Mouse (Mus musculus): ENCODE data around the gene Hist2h2aa1. TPM values are rescaled to one million over a fixed set of nuclear protein-coding genes. Genes with fewer than 3 reads are reported as not detected.

Gene Hist2h2aa1
- polyA plus RNA-seq, 1 experiment = 90.6 TPM

- DNase-seq (ENCODE audit: low read depth) = peak; percentile 98
- TF ChIP-seq POLR2A (IDR thresholded peaks at IDR 0.05; ENCODE audit: borderline replicate concordance, extremely low read depth, insufficient read depth, insufficient read length, poor library complexity, severe bottlenecking) = peak; percentile 58
- no peak for TF ChIP-seq CTCF (IDR thresholded peaks at IDR 0.05; ENCODE audit: borderline replicate concordance, extremely low read depth, insufficient read depth, insufficient read length)
Measured at GRCm38 (mm10) chr3:96219661-96220130, 25.6 kb upstream of the Hist2h2aa1 start, which contains the start of the genes Bola1 and Hist2h2ab. Gene Bola1 (minus strand): TSS chr3:96219709. Gene Hist2h2ab (plus strand): TSS chr3:96219865.

DNA sequence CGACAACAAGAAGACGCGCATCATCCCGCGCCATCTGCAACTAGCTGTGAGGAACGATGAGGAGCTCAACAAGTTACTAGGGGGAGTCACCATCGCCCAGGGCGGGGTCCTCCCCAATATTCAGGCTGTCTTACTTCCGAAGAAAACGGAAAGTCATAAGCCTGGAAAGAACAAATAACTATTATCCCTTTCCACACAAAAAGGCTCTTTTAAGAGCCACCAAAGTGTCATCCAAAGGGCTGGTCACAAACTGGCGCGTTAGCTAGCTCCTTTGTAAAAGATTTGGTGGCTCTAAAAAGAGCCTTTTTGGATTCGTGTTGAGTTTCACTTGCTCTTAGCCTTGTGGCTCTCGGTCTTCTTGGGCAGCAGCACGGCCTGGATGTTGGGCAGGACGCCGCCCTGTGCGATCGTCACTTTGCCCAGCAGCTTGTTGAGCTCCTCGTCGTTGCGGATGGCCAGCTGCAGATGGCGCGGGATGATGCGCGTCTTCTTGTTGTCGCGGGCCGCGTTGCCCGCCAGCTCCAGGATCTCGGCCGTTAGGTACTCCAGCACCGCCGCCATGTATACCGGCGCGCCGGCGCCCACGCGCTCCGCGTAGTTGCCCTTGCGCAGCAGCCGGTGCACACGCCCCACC, 25.0 kb upstream of the Hist2h2aa1 start:
- peak; percentile 62 for DNase-seq (ENCODE audit: low read depth)

DNA sequence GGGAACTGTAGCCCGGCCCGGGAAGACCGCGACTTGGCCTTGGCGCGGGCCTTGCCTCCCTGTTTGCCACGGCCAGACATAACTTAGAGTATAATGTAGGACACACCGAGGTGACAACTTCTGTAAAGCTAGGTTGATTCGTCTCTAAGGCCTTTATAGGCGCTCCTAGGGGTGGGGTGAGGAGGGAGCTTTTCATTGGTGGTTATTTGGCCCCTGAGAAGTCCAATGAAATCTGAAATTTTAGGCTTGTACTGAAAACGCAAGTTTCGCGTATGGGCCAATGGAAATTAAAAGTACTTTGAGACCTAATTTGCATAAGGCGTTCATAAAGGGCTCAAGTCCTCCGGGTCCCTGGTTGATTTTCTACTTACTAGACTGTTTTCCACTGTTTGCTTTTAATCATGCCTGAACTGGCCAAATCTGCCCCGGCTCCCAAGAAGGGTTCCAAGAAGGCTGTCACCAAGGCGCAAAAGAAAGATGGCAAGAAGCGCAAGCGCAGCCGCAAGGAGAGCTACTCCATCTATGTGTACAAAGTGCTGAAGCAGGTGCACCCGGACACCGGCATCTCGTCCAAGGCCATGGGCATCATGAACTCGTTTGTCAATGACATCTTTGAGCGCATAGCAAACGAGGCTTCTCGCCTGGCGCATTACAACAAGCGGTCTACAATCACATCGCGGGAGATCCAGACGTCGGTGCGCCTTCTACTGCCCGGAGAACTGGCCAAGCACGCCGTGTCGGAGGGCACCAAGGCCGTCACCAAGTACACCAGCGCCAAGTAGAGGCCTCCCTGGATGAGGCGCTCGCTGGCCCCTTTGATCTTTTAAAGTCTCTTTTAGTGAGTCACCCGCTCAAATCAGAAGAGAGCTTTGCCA, 24.3 kb upstream of the Hist2h2aa1 start, which contains the start of the genes Hist2h2ac and Hist2h2be:
Hist2h2ac (minus strand) TSS at position 116 of the 875 bp plus-strand sequence.
Hist2h2be (plus strand) TSS at position 355 of the 875 bp plus-strand sequence.
- TF ChIP-seq POLR2A (IDR thresholded peaks at IDR 0.05; ENCODE audit: borderline replicate concordance, extremely low read depth, insufficient read depth, insufficient read length, poor library complexity, severe bottlenecking) = peak; percentile 57; the same call in 1 of the 2 replicates
- no peak for TF ChIP-seq CTCF (IDR thresholded peaks at IDR 0.05; ENCODE audit: borderline replicate concordance, extremely low read depth, insufficient read depth, insufficient read length)
- peak; percentile 97 for DNase-seq (ENCODE audit: low read depth)

GRCm38 (mm10) chr3:96221640-96222038, 23.7 kb upstream of the Hist2h2aa1 start:
- TF ChIP-seq POLR2A (IDR thresholded peaks at IDR 0.05; ENCODE audit: borderline replicate concordance, extremely low read depth, insufficient read depth, insufficient read length, poor library complexity, severe bottlenecking) (no peak), CTCF (IDR thresholded peaks at IDR 0.05; ENCODE audit: borderline replicate concordance, extremely low read depth, insufficient read depth, insufficient read length) (no peak)

GRCm38 (mm10) chr3:96222774-96223173, 22.5 kb upstream of the Hist2h2aa1 start:
- TF ChIP-seq POLR2A (IDR thresholded peaks at IDR 0.05; ENCODE audit: borderline replicate concordance, extremely low read depth, insufficient read depth, insufficient read length, poor library complexity, severe bottlenecking) (no peak), CTCF (IDR thresholded peaks at IDR 0.05; ENCODE audit: borderline replicate concordance, extremely low read depth, insufficient read depth, insufficient read length) (no peak)
- DNase-seq (ENCODE audit: low read depth) = no peak

More at GRCm38 (mm10) chr3:96221640-96222038, 23.7 kb upstream of the Hist2h2aa1 start:
- DNase-seq (ENCODE audit: low read depth) = peak; percentile 43

DNA sequence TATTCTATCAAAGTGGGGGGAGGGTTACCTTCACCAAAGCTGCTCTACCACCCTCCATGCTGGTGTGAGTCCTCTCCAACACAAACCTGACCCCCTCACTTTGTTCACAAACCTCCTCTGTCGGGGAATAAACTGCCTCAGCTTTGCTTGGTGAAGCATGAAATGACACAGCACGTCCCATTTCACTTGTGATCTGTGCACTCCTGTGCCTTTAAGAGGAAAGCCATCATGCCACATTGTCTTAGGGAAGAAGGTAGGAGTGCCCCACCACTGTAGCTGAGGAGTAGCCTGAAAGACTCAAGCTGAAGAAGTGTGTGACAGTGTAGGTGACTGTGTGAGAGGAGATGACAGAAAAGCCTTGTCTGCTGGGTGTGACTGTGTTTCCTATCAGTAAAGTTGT, 19.9 kb upstream of the Hist2h2aa1 start:
- no peak for DNase-seq (ENCODE audit: low read depth)

DNA sequence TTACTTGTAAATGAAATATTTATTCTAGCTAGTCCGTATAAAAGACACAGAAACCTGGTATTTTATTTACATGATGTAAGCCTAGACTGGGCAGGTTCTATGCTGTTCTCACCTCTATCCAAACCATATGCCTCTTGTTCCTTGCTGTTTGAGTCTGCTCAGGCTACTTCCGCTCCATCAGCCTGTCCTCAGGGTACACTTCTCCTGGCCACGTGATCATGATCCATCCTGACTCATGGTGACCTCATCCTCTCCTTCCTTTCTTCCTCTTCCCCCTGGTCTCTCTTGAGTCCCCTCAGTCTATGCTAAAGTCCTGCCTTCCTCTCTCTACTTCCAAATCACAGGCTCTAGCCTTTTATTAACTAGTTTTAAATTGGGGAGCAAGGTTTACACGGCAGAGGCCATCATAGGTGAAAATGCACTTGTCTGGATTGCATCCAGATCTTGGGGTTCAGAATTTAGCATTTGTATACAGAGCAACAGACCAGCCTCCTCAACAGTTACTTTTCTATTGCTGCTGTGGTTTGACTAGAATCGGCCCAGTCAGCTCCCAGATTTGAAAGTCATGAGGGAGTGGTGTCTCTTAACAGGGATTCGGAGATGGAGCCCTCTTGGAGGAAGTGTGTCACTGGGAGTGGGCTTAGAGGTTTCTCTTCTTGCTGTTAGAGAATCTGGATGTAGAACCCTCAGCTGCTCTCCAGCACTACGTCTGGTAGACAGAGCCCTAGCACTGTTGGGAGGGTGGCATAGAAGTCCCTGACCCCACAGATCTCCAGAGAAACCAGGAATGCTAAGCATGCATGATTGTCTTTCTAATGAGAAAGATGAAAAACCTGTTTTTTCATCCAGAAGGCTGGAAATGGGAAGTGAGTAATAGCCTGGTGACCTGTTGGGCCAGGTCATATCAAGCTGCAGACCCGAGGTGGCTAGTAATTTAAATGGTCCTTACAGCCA, 18.3 kb upstream of the Hist2h2aa1 start:
- TF ChIP-seq POLR2A (IDR thresholded peaks at IDR 0.05; ENCODE audit: borderline replicate concordance, extremely low read depth, insufficient read depth, insufficient read length, poor library complexity, severe bottlenecking) (no peak), CTCF (IDR thresholded peaks at IDR 0.05; ENCODE audit: borderline replicate concordance, extremely low read depth, insufficient read depth, insufficient read length) (no peak)
- no peak for DNase-seq (ENCODE audit: low read depth)

More for the DNA sequence above, 19.9 kb upstream of the Hist2h2aa1 start:
- TF ChIP-seq POLR2A (IDR thresholded peaks at IDR 0.05; ENCODE audit: borderline replicate concordance, extremely low read depth, insufficient read depth, insufficient read length, poor library complexity, severe bottlenecking) = no peak
- no peak for TF ChIP-seq CTCF (IDR thresholded peaks at IDR 0.05; ENCODE audit: borderline replicate concordance, extremely low read depth, insufficient read depth, insufficient read length)

GRCm38 (mm10) chr3:96228828-96229227, 16.5 kb upstream of the Hist2h2aa1 start:
- DNase-seq (ENCODE audit: low read depth) = no peak
- TF ChIP-seq POLR2A (IDR thresholded peaks at IDR 0.05; ENCODE audit: borderline replicate concordance, extremely low read depth, insufficient read depth, insufficient read length, poor library complexity, severe bottlenecking) = no peak
- TF ChIP-seq CTCF (IDR thresholded peaks at IDR 0.05; ENCODE audit: borderline replicate concordance, extremely low read depth, insufficient read depth, insufficient read length) = no peak

DNA sequence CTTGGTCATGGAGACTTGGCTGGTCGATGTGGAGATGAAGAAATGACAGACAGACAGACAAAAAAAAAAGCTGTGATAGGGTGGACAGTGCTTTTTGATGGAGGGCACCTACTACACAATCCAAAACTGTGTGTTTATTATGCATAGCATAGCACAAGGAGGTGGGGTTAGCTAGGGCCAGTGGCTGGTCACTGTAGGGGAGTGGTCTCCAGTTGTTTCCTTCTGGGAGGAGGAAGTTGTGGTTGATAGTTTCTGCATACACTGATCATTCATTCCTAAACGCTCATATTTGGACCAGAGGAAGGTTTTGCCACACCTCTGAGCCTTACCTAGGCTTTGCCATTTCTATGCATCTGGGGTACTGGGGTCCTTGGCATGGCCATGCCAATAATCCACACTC, 14.9 kb upstream of the Hist2h2aa1 start:
- DNase-seq (ENCODE audit: low read depth) = no peak
- TF ChIP-seq POLR2A (IDR thresholded peaks at IDR 0.05; ENCODE audit: borderline replicate concordance, extremely low read depth, insufficient read depth, insufficient read length, poor library complexity, severe bottlenecking) (no peak), CTCF (IDR thresholded peaks at IDR 0.05; ENCODE audit: borderline replicate concordance, extremely low read depth, insufficient read depth, insufficient read length) (no peak)

GRCm38 (mm10) chr3:96230910-96231757, 14.2 kb upstream of the Hist2h2aa1 start:
- TF ChIP-seq POLR2A (IDR thresholded peaks at IDR 0.05; ENCODE audit: borderline replicate concordance, extremely low read depth, insufficient read depth, insufficient read length, poor library complexity, severe bottlenecking) (no peak), CTCF (IDR thresholded peaks at IDR 0.05; ENCODE audit: borderline replicate concordance, extremely low read depth, insufficient read depth, insufficient read length) (no peak)

More at GRCm38 (mm10) chr3:96230910-96231757, 14.2 kb upstream of the Hist2h2aa1 start:
- DNase-seq (ENCODE audit: low read depth) = no peak
